Mouse (Mus musculus) midbrain, embryonic 11.5 days (tissue): ENCODE measurements around the gene C1galt1c1. TPM values are rescaled to one million over a fixed set of nuclear protein-coding genes. Genes with fewer than 3 reads are reported as not detected.

Source experiments
- ATAC-seq: fragments of 200-750 bp; cut with Nextera tagmentation; 2 replicates; pipeline ENCODE4 v1.8.0; 2017; ENCODE audit warnings: moderate TSS enrichment, moderate library complexity; ENCODE audit not compliant: low FRiP score
- DNase-seq: peaks from one replicate; pipeline ENCODE4 v3.0.0; 2015; ENCODE audit warnings: low spot score; ENCODE audit errors: missing footprints
- H3K27ac ChIP-seq: fragments of 300-500 bp; sonication (generic); 2 replicates; pipeline ENCODE4 v1.5.1; 2014; ENCODE audit warnings: low read depth, low read length
- H3K27me3 ChIP-seq: fragments of 300-500 bp; sonication (generic); 2 replicates; pipeline ENCODE4 v1.6.1; 2014; ENCODE audit warnings: mild to moderate bottlenecking, low read length, moderate library complexity, mixed read lengths; ENCODE audit not compliant: control insufficient read depth, insufficient read depth
- H3K36me3 ChIP-seq: fragments of 300-500 bp; sonication (generic); 2 replicates; pipeline ENCODE4 v1.6.1; 2014; ENCODE audit warnings: mild to moderate bottlenecking, low read length, moderate library complexity, mixed read lengths; ENCODE audit not compliant: control insufficient read depth, insufficient read depth
- H3K4me1 ChIP-seq: fragments of 300-500 bp; sonication (generic); 2 replicates; pipeline ENCODE4 v1.6.1; 2014; ENCODE audit warnings: low read length; ENCODE audit not compliant: control insufficient read depth, insufficient read depth
- H3K4me2 ChIP-seq: fragments of 300-500 bp; sonication (generic); 2 replicates; pipeline ENCODE4 v1.6.1; 2014; ENCODE audit warnings: mild to moderate bottlenecking, moderate library complexity
- H3K4me3 ChIP-seq: fragments of 300-500 bp; sonication (generic); 2 replicates; pipeline ENCODE4 v1.5.1; 2014; ENCODE audit warnings: low read depth, low read length
- H3K9ac ChIP-seq: fragments of 300-500 bp; sonication (generic); 2 replicates; pipeline ENCODE4 v1.6.1; 2014; ENCODE audit warnings: low read length
- H3K9me3 ChIP-seq: fragments of 300-500 bp; sonication (generic); 2 replicates; pipeline ENCODE4 v1.6.1; 2016; ENCODE audit warnings: low read length; ENCODE audit not compliant: control insufficient read depth
- WGBS: fragments of 180-500 bp; shearing (Covaris S2); extraction: QIAGEN DNeasy Blood & Tissue Kit; methylation state at CpG from one replicate; pipeline ENCODE4 v1.1.7; 2014; 5-methylcytosine and 5-hydroxymethylcytosine counted together
- polyA plus RNA-seq: library from polyadenylated mRNA; unstranded; fragments of >200 nt; fragmentation: Nextera tagmentation; extraction: Ambion mirVana; gene quantifications from 2 replicates; pipeline ENCODE4 v1.2.1, GENCODE M21; 2014

Gene C1galt1c1
- 23.7 and 25.6 TPM in 2 replicates for polyA plus RNA-seq

DNA sequence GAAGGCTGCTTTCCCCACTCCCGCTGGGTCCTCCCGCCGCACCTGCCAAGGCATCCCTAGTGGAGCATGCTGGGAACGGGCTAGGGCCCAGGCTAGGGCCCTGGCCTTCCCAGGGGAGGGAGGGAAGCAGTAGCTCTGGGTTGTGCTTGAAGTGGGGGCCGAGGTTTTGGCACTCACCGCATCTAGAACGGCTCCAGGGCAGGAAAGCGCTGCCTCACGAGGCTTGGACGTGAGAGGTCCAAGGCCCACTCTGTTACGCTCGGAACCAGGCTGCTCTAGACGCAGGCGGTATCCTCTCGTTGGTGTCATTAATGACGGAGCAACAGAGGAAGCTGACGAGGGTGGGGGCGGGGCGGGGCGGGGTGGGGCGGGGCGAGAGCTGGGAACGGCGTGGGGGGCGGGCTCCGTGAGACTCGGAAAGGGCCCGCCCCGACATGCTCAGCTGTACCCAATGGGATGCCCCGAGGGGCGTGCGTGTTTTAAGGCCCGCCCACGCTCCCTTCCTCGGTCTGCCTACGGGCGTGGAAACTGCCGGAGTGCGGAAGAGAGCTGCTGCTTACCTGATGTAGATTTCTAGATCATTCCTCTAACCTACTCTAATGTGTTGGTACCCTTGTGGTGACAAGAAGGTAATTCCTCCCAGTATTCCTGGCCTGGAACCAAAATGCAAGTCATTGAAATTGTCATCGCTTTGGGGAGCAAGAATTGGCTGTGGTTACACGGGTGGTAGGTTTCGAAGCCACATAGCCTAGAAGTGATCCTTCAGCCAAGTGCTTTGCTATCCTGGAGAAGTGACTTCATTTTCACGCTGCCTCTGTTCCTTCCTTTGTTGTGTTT is at the start of gene C1galt1c1:
TSS of gene C1galt1c1 (minus strand) at position 287 of the 837 bp plus-strand sequence.
- DNase-seq, result peak; percentile 96
- ATAC-seq, result peak; percentile 99
- peak within 1 kb of the TSS; percentile 41 for H3K4me2 ChIP-seq
- H3K36me3 ChIP-seq, result no peaks in the 10 kb centered on the region
- peak within 1 kb of the TSS; percentile 75 for H3K9ac ChIP-seq
- WGBS, result 17% methylated on average over 32 of the region's 43 CpGs
- H3K27me3 ChIP-seq, result no peaks in the 10 kb centered on the region
- peak within 1 kb of the TSS; percentile 44 for H3K4me3 ChIP-seq
- peaks cover 3% of the 10 kb centered on the region; the same call in 1 of the 2 replicates for H3K4me1 ChIP-seq
- no peaks in the 10 kb centered on the region for H3K9me3 ChIP-seq
- peak within 1 kb of the TSS; percentile 63 for H3K27ac ChIP-seq

DNA sequence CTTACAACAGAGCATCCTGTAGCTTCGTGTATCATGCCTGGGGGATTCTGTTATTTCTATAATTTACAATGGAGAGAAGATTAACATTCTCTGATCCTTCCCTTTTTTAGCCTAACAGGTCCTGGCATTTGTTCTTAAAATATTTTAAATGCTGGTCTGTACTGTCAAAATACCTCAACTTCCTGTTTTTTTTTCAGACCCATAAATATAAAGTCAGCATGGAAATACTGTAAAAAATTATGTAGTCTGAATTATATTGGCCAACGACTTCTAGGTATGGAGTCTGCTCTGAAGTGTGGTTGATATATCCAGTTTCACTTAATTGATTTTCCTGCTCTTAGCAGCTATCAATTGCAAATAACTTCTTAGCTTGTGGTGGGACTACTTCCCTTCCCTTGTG is 47.1 kb upstream of the C1galt1c1 start:
- Histone ChIP-seq H3K36me3 (no peaks in the 10 kb centered on the region), H3K4me2 (no peak overlapping the region), H3K9ac (no peak overlapping the region), H3K27ac (no peak overlapping the region), H3K9me3 (no peaks in the 10 kb centered on the region), H3K4me3 (no peak overlapping the region), H3K4me1 (no peaks in the 10 kb centered on the region), H3K27me3 (no peaks in the 10 kb centered on the region)
- ATAC-seq (no peak), DNase-seq (no peak)
- WGBS, result 61% methylated on average over 2 of the region's 2 CpGs

DNA sequence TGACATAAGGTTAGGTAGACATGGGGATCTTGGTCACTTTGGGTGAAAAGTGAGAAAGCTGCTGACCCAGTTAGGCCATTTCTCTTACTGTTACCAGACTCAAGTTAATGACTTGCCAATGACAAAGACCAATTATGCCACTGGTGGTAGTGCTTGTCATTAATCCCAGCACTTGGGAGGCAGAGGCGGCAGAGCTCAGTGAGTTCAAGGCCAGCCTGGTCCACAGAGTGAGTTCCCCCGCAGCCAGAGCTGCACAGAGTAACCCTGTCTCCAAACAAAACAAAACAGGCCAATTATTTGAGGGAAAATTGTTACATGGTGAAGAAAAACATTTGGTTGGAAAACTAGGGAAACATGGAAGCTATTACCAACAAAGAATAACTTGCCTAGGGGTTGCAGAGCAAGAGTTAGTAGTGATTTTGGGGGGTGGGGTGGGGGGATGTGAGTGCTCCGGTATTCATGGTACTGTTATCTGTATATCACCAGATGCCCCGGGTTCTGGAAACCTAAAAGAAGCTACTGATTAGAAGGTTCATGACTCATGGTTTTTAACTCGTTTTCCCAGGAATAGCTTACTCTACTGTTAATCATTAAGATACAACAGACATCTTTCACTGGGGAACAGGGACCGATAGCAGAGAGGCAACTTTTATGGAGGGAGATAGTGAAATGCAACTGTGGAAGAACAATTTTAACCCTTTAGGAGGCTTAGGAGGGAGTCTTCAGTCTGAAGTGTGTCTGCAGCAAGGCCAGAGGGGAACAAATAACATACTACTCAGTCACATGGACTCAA is 34.4 kb upstream of the C1galt1c1 start:
- Histone ChIP-seq H3K9me3 (no peaks in the 10 kb centered on the region), H3K27ac (no peak overlapping the region), H3K9ac (no peak overlapping the region), H3K4me3 (no peak overlapping the region), H3K4me1 (no peaks in the 10 kb centered on the region), H3K27me3 (no peaks in the 10 kb centered on the region), H3K4me2 (no peak overlapping the region), H3K36me3 (no peaks in the 10 kb centered on the region)
- no peak for DNase-seq
- WGBS, result 83% methylated on average over 6 of the region's 6 CpGs
- no peak for ATAC-seq

DNA sequence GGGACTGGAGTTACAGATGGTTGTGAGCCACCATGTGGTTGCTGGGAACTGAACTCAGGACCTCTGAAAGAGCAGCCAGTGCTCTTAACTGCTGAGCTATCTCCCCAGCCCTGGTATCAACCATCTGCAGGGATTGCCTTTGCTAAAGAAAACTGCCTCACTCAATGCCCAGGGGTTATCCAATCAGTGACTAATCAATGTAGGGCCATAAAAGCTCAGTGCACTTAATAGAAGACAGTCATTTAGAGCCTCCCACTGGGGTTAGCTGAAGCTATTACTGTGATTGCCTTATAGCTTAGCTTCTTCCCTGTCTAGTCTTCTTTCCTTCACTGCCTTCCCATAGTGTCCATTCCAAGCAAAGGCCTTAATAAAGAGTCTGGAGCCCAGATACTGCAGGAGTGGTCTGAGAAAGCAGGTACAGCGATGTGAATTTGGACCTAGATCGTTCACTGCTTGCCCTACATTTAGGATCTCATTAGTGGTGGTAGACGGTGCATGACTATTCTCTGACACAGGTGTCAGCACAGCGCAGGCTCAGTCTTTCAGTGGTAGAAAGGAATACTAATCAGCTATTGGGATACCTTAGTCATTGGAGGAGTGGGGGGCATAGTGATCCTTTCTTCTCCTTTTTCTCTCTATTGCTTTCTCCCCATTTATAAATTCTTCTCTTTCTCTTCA is 21.5 kb upstream of the C1galt1c1 start:
- 68% methylated on average over 4 of the region's 4 CpGs for WGBS
- no peaks in the 10 kb centered on the region for H3K27me3 ChIP-seq
- no peak overlapping the region for H3K9ac ChIP-seq
- H3K4me3 ChIP-seq, result no peak overlapping the region
- ATAC-seq (no peak), DNase-seq (no peak)
- no peak overlapping the region for H3K27ac ChIP-seq
- H3K9me3 ChIP-seq, result no peaks in the 10 kb centered on the region
- H3K4me1 ChIP-seq, result no peaks in the 10 kb centered on the region
- no peaks in the 10 kb centered on the region for H3K36me3 ChIP-seq
- no peak overlapping the region for H3K4me2 ChIP-seq

DNA sequence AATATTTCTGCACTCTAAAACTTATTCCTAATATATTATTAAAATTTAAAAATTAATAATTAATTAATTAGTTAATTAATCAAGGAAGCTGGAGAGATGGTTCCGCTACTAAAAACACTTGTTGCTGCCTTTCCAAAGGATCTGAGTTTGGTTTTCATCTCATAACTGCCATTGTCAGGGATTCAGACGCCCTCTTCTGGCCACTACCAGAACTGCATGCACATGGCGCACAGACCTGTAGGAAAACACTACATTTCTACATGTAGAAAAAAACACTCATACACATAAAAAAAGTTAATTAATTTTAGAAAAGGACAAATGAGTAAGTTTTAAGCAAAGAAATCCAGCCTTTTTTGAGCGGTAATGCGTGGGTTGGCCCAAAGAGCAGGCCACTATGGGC is 19.8 kb upstream of the C1galt1c1 start:
- no peak overlapping the region for H3K4me2 ChIP-seq
- no peak overlapping the region for H3K27ac ChIP-seq
- H3K9ac ChIP-seq, result no peak overlapping the region
- no peaks in the 10 kb centered on the region for H3K36me3 ChIP-seq
- H3K4me3 ChIP-seq, result no peak overlapping the region
- ATAC-seq, result no peak
- H3K9me3 ChIP-seq, result no peaks in the 10 kb centered on the region
- DNase-seq, result no peak
- H3K27me3 ChIP-seq, result no peaks in the 10 kb centered on the region
- no peaks in the 10 kb centered on the region for H3K4me1 ChIP-seq
- 87% methylated on average over 5 of the region's 5 CpGs for WGBS

DNA sequence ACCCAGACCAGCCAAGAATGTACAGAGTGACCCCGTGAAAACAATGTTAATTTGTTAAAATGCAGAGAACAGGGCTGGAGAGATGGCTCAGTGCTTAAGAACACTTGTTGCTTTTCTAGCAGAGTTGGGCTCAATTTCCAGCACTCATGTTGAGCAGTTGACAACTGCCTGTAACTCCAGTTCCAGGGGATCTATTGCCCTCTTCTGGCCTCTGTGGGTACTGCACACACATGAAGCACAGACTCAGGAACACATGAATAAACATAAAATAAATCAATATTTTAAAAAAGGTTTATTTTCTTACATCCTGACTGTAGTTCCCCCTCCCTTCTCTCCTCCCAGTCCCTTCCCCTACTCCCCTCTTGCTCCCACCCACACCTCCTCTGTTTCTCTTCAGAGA is 18.3 kb upstream of the C1galt1c1 start:
- 69% methylated on average over 1 of the region's 1 CpGs for WGBS

DNA sequence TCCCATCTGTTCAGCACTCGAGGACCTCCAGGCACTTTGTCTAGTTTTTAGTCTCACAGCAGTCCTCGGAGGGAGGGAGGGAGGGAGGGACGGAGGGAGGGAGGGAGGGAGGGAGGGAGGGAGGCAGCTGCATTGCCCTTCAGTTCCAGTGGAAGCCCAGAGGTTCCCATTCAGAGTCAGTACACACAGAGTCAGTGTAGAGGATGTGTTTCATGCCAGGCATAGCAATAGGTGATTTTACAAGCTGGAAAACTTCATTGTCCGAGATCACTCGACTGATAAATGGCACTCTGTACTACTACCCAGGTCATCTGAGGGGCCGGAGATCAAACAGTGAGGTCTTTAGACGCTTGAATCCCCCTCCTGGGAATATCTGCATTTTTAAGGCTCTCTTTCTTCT is 16.3 kb upstream of the C1galt1c1 start:
- ATAC-seq (no peak), DNase-seq (no peak)
- H3K4me3 ChIP-seq, result no peak overlapping the region
- no peaks in the 10 kb centered on the region for H3K36me3 ChIP-seq
- H3K27ac ChIP-seq, result no peak overlapping the region
- H3K9ac ChIP-seq, result no peak overlapping the region
- H3K9me3 ChIP-seq, result no peaks in the 10 kb centered on the region
- no peak overlapping the region for H3K4me2 ChIP-seq
- 33% methylated on average over 5 of the region's 7 CpGs for WGBS
- no peaks in the 10 kb centered on the region for H3K27me3 ChIP-seq
- H3K4me1 ChIP-seq, result no peaks in the 10 kb centered on the region

More for the DNA sequence above, 18.3 kb upstream of the C1galt1c1 start:
- Histone ChIP-seq H3K27me3 (no peaks in the 10 kb centered on the region), H3K4me2 (no peak overlapping the region), H3K9me3 (no peaks in the 10 kb centered on the region), H3K9ac (no peak overlapping the region), H3K4me3 (no peak overlapping the region), H3K4me1 (no peaks in the 10 kb centered on the region), H3K36me3 (no peaks in the 10 kb centered on the region), H3K27ac (no peak overlapping the region)
- DNase-seq, result no peak
- no peak for ATAC-seq

DNA sequence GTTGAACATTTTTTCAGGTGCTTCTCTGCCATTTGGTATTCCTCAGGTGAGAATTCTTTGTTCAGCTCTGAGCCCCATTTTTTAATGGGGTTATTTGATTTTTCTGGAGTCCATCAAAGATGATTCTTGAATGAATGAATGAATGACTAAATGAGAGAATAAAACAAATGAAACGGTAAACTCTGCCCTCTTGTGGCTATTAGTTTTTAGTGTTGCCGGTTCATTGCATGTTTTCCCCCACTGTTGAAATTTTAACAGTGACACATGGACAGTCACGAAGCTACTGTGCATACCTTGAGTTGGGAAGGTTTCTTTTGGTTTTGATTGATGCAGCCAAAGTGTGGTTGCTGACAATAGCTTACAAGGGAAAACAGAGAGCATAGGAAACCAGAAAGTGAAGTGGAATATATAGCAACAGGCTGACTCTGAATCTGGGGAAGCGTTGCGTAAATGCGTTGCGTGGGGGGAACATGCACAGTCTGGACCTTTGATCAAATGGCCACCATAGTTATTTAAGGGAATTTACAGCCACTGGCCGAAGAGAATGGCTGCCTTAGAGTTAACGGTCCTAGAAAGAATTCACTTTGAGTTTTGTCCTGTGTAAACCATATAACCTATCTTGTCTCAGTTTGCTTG is 15.6 kb upstream of the C1galt1c1 start:
- H3K4me1 ChIP-seq, result no peaks in the 10 kb centered on the region
- no peak for ATAC-seq
- H3K9ac ChIP-seq, result no peak overlapping the region
- no peaks in the 10 kb centered on the region for H3K27me3 ChIP-seq
- H3K27ac ChIP-seq, result no peak overlapping the region
- WGBS, result 69% methylated on average over 9 of the region's 9 CpGs
- H3K4me3 ChIP-seq, result no peak overlapping the region
- H3K36me3 ChIP-seq, result no peaks in the 10 kb centered on the region
- H3K9me3 ChIP-seq, result no peaks in the 10 kb centered on the region
- H3K4me2 ChIP-seq, result no peak overlapping the region
- DNase-seq, result no peak
